Mouse (Mus musculus): Measurements from ENCODE around the gene Tlr8. TPM values are rescaled to one million over a fixed set of nuclear protein-coding genes. Genes with fewer than 3 reads are reported as not detected.

The Tlr8 gene
- polyA plus RNA-seq, 1 experiment from 2014 or later, result 0.10 TPM

DNA sequence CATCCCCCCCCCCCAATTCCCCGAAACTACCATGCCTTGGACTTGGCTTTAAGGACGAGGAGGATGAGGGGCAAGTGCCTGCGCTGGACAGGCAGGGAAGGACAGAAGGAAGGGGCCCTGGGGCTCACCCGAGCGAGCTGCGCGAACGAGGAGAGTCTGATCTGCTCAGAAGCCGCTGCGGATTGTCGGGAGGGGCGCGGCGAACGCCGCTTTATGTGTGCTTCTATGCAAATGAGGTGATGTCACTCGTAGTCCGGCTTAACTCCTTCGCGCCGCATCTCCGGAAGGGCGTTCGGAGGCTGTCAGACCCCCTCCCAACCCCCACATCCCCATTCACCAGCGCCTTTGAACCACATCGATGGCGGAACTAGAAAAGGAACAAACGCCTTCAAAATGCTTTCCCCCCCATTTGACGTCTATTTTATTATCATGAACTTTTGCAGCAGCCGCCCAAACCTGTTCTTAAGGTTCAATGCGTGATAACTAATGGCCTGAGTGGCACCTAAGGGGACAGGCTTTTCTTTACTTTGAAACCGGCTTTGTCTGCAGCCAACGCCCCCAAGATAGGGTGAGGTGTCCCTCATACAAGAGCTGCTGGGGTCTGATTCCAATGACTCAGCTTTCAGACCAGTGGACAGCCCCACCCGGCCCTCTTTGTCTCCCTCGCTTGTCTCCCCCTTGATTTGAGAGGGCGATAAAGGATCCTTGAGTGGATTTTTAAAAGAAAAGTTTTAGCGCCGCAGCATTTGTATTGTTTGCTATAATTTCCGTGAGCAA, 55.0 kb downstream of the Tlr8 start, which contains the start of gene Tmsb4x:
Tmsb4x (minus strand) TSS at position 338 of the 777 bp plus-strand sequence.
- no peaks in the 10 kb centered on the region for H3K9me3 ChIP-seq (ENCODE audit: control insufficient read depth, low read length)
- peak within 1 kb of the TSS; percentile 97 for H3K27ac ChIP-seq (ENCODE audit: low read length)
- peak within 1 kb of the TSS; percentile 67 for H3K4me3 ChIP-seq (replicated peaks; ENCODE audit: low read length)
- ATAC-seq, result peak; percentile 91
- peaks cover 2% of the 10 kb centered on the region; the same call in 1 of the 2 replicates for H3K27me3 ChIP-seq (replicated peaks; ENCODE audit: control insufficient read depth, insufficient read depth, low read length)
- WGBS, result 17% methylated on average over 39 of the region's 39 CpGs
- 0 out of 2 replicates have a peak, but pooled peaks cover 2% of the 10 kb centered on the region for H3K36me3 ChIP-seq (ENCODE audit: control insufficient read depth, insufficient read depth)
- peak within 1 kb of the TSS; percentile 58 for H3K4me2 ChIP-seq (ENCODE audit: low read length)
- peaks cover 6% of the 10 kb centered on the region; the same call in 1 of the 2 replicates for H3K4me1 ChIP-seq (replicated peaks; ENCODE audit: control insufficient read depth, insufficient read depth, low read length)
- peak within 1 kb of the TSS; percentile 82 for H3K9ac ChIP-seq (replicated peaks; ENCODE audit: low read depth, low read length)

DNA sequence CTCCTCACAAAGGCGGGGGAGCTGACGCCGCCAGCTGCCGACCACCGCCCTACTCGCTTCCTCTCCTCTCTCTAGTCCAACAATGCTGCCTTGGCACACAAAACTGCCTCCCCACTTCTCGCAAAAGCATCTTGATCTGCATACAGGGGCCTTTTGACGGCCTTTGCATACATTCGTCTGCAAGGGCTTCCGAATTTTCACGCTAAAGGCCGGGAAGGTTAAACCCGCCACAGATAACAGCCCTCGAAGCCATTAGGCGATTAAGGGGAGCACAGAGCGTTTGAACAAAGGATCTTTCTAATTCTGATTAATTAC, 55.7 kb downstream of the Tlr8 start:
- WGBS, result 19% methylated on average over 16 of the region's 16 CpGs
- peaks cover 6% of the 10 kb centered on the region; the same call in 1 of the 2 replicates for H3K4me1 ChIP-seq (replicated peaks; ENCODE audit: control insufficient read depth, insufficient read depth, low read length)
- ATAC-seq, result 0 out of 2 replicates have a peak, but pooled peaks have one; percentile 24
- H3K9ac ChIP-seq (replicated peaks; ENCODE audit: low read depth, low read length), result peak overlapping the region; percentile 82
- peak overlapping the region; percentile 97 for H3K27ac ChIP-seq (ENCODE audit: low read length)
- H3K9me3 ChIP-seq (ENCODE audit: control insufficient read depth, low read length), result no peaks in the 10 kb centered on the region
- peaks cover 2% of the 10 kb centered on the region; the same call in 1 of the 2 replicates for H3K27me3 ChIP-seq (replicated peaks; ENCODE audit: control insufficient read depth, insufficient read depth, low read length)
- H3K4me3 ChIP-seq (replicated peaks; ENCODE audit: low read length), result peak overlapping the region; percentile 67
- H3K4me2 ChIP-seq (ENCODE audit: low read length), result no peak overlapping the region
- 0 out of 2 replicates have a peak, but pooled peaks cover 2% of the 10 kb centered on the region for H3K36me3 ChIP-seq (ENCODE audit: control insufficient read depth, insufficient read depth)

DNA sequence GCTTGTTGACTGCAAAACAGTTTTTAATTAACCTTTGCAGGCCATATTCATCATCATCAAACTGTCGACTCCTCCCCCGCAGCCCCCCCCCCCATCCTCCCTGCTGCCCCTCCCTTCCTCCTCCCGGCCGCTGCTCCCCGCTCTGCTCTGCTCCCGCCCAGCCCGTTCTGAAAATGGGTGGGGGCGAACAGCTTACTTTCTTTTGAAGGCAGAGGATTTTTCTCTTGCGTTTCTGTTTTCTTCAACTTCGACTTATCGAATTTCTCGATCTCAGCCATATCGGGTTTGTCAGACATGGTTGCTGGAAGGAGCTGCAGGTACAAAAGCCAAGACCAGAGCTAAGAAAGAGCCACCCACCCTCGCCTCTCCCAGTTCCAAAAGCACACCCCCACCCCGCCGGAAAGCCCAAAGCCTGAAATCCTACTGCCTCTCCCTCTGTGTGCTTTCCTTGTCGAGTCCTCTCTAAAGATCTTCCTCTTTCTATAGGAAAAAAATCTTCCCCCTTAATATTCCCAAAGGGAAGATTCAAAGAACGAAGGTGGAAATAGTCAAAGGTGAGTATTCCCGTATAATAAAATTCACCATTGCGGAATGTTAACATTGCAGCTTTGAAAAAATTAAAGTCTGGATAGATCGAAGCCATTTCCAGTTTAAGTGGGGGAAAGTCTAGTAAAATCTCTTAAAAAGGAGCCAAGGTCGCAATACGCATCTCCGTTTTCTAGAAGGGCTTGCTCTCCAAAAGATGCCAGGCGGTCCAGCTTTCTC, 56.2 kb downstream of the Tlr8 start:
- H3K27me3 ChIP-seq (replicated peaks; ENCODE audit: control insufficient read depth, insufficient read depth, low read length), result peaks cover 2% of the 10 kb centered on the region; the same call in 1 of the 2 replicates
- peak overlapping the region; percentile 82 for H3K9ac ChIP-seq (replicated peaks; ENCODE audit: low read depth, low read length)
- H3K9me3 ChIP-seq (ENCODE audit: control insufficient read depth, low read length), result no peaks in the 10 kb centered on the region
- H3K4me3 ChIP-seq (replicated peaks; ENCODE audit: low read length), result peak overlapping the region; percentile 67
- WGBS, result 17% methylated on average over 22 of the region's 25 CpGs
- H3K36me3 ChIP-seq (ENCODE audit: control insufficient read depth, insufficient read depth), result 0 out of 2 replicates have a peak, but pooled peaks cover 2% of the 10 kb centered on the region
- peaks cover 6% of the 10 kb centered on the region; the same call in 1 of the 2 replicates for H3K4me1 ChIP-seq (replicated peaks; ENCODE audit: control insufficient read depth, insufficient read depth, low read length)
- H3K27ac ChIP-seq (ENCODE audit: low read length), result peak overlapping the region; percentile 97
- ATAC-seq, result peak; percentile 41
- peak overlapping the region; percentile 64 for H3K4me2 ChIP-seq (ENCODE audit: low read length)

DNA sequence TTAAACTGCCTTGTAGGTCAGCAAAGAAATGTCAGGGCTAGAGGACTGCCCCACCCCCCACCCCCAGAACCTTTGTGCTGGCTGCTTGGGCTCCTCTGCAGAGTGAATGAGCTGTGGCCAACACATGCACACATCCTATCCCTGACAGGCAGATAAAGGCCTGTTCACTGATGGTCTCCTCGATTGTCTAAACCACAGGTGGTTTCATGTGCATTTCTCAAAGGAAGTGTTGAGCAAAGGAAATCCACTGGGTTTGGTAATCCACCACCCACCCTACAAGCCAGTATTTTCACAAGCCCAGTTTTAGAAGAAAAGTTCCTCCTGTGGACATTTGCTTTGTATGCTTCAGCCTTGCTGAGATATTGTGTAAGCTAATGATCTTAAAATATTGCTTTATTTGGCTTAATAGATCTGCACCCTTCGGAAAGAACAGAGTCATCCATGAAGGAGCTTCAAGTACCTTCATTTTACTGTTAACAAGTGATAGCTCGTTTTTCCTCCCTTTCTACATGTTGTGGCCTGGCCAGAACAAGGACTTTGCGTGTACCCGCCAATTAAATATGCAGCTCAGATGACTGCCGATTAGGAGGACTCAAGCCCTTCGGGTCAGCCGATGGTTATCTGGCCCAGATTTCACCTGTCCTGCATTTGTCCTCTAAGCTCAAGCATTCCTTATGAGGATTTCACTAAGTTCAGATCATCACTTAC, 58.2 kb downstream of the Tlr8 start:
- Histone ChIP-seq H3K4me1 (replicated peaks; ENCODE audit: control insufficient read depth, insufficient read depth, low read length) (0 out of 2 replicates have a peak, but pooled peaks cover 2% of the 10 kb centered on the region), H3K36me3 (ENCODE audit: control insufficient read depth, insufficient read depth) (0 out of 2 replicates have a peak, but pooled peaks cover 2% of the 10 kb centered on the region), H3K9ac (replicated peaks; ENCODE audit: low read depth, low read length) (no peak overlapping the region), H3K9me3 (ENCODE audit: control insufficient read depth, low read length) (no peaks in the 10 kb centered on the region), H3K27me3 (replicated peaks; ENCODE audit: control insufficient read depth, insufficient read depth, low read length) (peaks cover 2% of the 10 kb centered on the region; the same call in 1 of the 2 replicates), H3K4me2 (ENCODE audit: low read length) (peak overlapping the region; percentile 64), H3K27ac (ENCODE audit: low read length) (no peak overlapping the region), H3K4me3 (replicated peaks; ENCODE audit: low read length) (no peak overlapping the region; the same call in 1 of the 2 replicates)
- 47% methylated on average over 8 of the region's 8 CpGs for WGBS
- no peak for ATAC-seq

DNA sequence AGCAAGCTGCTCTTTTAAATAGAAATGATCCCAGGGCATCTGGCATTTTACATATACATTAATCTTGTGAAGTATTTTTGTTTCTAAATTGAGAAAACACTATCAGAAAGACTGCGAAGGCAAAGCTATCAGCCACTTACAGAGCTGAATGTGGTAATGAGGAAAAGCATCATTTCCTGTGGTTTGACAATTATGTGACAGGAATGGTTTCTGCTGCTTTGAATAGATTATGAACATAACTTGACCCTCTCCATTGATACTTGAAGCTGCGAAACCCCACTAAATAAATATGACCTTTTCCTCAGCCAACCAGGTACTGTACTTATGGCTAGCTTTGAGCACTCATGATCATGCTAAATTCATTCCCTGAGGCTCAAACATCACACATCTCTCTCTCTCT, 62.8 kb downstream of the Tlr8 start:
- Histone ChIP-seq H3K9ac (replicated peaks; ENCODE audit: low read depth, low read length) (no peak overlapping the region), H3K4me3 (replicated peaks; ENCODE audit: low read length) (no peak overlapping the region), H3K27me3 (replicated peaks; ENCODE audit: control insufficient read depth, insufficient read depth, low read length) (peaks cover 2% of the 10 kb centered on the region; the same call in 1 of the 2 replicates), H3K36me3 (ENCODE audit: control insufficient read depth, insufficient read depth) (no peaks in the 10 kb centered on the region), H3K27ac (ENCODE audit: low read length) (no peak overlapping the region), H3K4me2 (ENCODE audit: low read length) (no peak overlapping the region), H3K9me3 (ENCODE audit: control insufficient read depth, low read length) (no peaks in the 10 kb centered on the region), H3K4me1 (replicated peaks; ENCODE audit: control insufficient read depth, insufficient read depth, low read length) (no peaks in the 10 kb centered on the region)
- no peak for ATAC-seq
- WGBS, result 90% methylated on average over 2 of the region's 2 CpGs

DNA sequence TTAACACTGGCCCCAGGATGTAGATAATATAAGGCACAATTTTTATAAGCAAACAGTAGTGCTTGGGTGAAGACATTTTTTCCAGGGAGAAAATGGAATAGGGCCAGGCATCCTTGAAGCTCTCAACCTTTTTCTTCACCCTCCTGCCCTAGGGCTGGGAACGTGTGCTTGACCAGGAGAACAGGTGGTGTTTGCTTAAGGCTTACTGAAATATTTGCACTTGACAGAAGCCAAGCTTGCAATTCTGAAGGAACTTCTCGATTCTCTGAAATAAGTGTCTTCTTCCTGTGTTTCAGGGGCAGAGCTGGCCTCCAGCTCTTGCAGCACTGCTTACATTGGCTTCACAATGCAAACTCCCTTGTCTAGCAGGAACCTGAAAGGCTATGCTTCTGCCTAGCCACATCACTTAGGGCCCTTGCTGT, 68.9 kb downstream of the Tlr8 start:
- no peaks in the 10 kb centered on the region for H3K9me3 ChIP-seq (ENCODE audit: control insufficient read depth, low read length)
- no peak overlapping the region for H3K9ac ChIP-seq (replicated peaks; ENCODE audit: low read depth, low read length)
- no peak overlapping the region for H3K4me2 ChIP-seq (ENCODE audit: low read length)
- H3K27me3 ChIP-seq (replicated peaks; ENCODE audit: control insufficient read depth, insufficient read depth, low read length), result no peaks in the 10 kb centered on the region; the same call in 1 of the 2 replicates
- no peaks in the 10 kb centered on the region for H3K36me3 ChIP-seq (ENCODE audit: control insufficient read depth, insufficient read depth)
- no peak overlapping the region for H3K27ac ChIP-seq (ENCODE audit: low read length)
- no peak overlapping the region for H3K4me3 ChIP-seq (replicated peaks; ENCODE audit: low read length)
- WGBS, result 70% methylated on average over 2 of the region's 2 CpGs
- H3K4me1 ChIP-seq (replicated peaks; ENCODE audit: control insufficient read depth, insufficient read depth, low read length), result no peaks in the 10 kb centered on the region
- ATAC-seq, result no peak

Other genes with a start within 250 kb of the Tlr8 start
- gene Tmsb4x, start 55.0 kb downstream of the Tlr8 start, polyA plus RNA-seq (2015; fragmentation: Nextera tagmentation; extraction: Ambion mirVana), result 6,382 and 7,459 TPM in 2 replicates
- gene Tlr7, start 66.2 kb upstream of the Tlr8 start, polyA plus RNA-seq (2015; fragmentation: Nextera tagmentation; extraction: Ambion mirVana), result 0.13 and 0.53 TPM in 2 replicates
- gene Prps2, start 118.4 kb upstream of the Tlr8 start, polyA plus RNA-seq (2015; fragmentation: Nextera tagmentation; extraction: Ambion mirVana), result 10.6 and 12.9 TPM in 2 replicates